Comparison of ENCODE assay signal across 8 mouse cellular contexts in genomic region chr2:165954872-165955271, GRCm38 (mm10). TPM values are rescaled to one million over a fixed set of nuclear protein-coding genes. Genes with fewer than 3 reads are reported as not detected.
A peak's percentile ranks its signal among the peaks of the same experiment; 100 is the strongest.
DNase-seq lines count a peak whose midpoint lies in the region; ATAC-seq and TF ChIP-seq lines count a peak whose summit lies in the region.

No protein-coding gene starts in this region.

- no peaks in the 10 kb centered on the region for H3K9me3 ChIP-seq in liver, embryonic 12.5 days (replicated peaks)
- H3K9me3 ChIP-seq in forebrain, postnatal 0 days (ENCODE audit: low read length) = no peaks in the 10 kb centered on the region

- peak overlapping the region; percentile 37 for H3K4me3 ChIP-seq in liver, embryonic 12.5 days
- H3K4me3 ChIP-seq in forebrain, postnatal 0 days (ENCODE audit: low read depth, low read length) = no peak overlapping the region

- ATAC-seq in liver, embryonic 12.5 days = peak; percentile 80
- no peak for ATAC-seq in forebrain, postnatal 0 days

- peak overlapping the region; percentile 68 for H3K4me2 ChIP-seq in liver, embryonic 12.5 days
- no peak overlapping the region for H3K4me2 ChIP-seq in forebrain, postnatal 0 days (ENCODE audit: low read depth)

- H3K36me3 ChIP-seq in liver, embryonic 12.5 days = no peaks in the 10 kb centered on the region
- H3K36me3 ChIP-seq in forebrain, postnatal 0 days (ENCODE audit: insufficient read depth) = no peaks in the 10 kb centered on the region

- intact Hi-C loops in heart, postnatal 14 days (cut with DNase I) = no loop called here

- H3K4me1 ChIP-seq in liver, embryonic 12.5 days = peaks cover 62% of the 10 kb centered on the region
- H3K4me1 ChIP-seq in forebrain, postnatal 0 days (ENCODE audit: insufficient read depth) = no peaks in the 10 kb centered on the region

- DNase-seq in layer of hippocampus, adult 11-12 months (ENCODE audit: low spot score) = peak; percentile 52
- no peak for DNase-seq in layer of hippocampus, postnatal 14 days (ENCODE audit: low spot score in 2 of 2)
- DNase-seq in adrenal gland, postnatal 14 days = peak; percentile 43
- peak; percentile 49 to 54 for DNase-seq in heart, postnatal 14 days
- DNase-seq in skeletal muscle tissue, adult 2 months (ENCODE audit: low read depth, low spot score) = peak; percentile 50
- DNase-seq in forebrain, postnatal 0 days = no peak
- no peak for DNase-seq in cerebellum, adult 11-12 months

- peak overlapping the region; percentile 50 for H3K9ac ChIP-seq in liver, embryonic 12.5 days
- no peak overlapping the region for H3K9ac ChIP-seq in forebrain, postnatal 0 days

- H3K27me3 ChIP-seq in liver, embryonic 12.5 days (replicated peaks) = 0 out of 2 replicates have a peak, but pooled peaks cover 2% of the 10 kb centered on the region
- no peaks in the 10 kb centered on the region for H3K27me3 ChIP-seq in forebrain, postnatal 0 days (ENCODE audit: insufficient read depth, low read length)

- TF ChIP-seq CTCF in forebrain, postnatal 0 days (IDR thresholded peaks at IDR 0.05; ENCODE audit: low read depth) = no peak

- WGBS in liver, embryonic 12.5 days (ENCODE audit: insufficient replicate concordance) = 13% methylated on average over 20 of the region's 20 CpGs
- WGBS in forebrain, postnatal 0 days = 82% methylated on average over 20 of the region's 20 CpGs

- peak overlapping the region; percentile 81 for H3K27ac ChIP-seq in liver, embryonic 12.5 days
- no peak overlapping the region for H3K27ac ChIP-seq in forebrain, postnatal 0 days (ENCODE audit: low read depth, low read length)

RNA-seq across cellular contexts. Expression of gene Ncoa3, which starts 37.6 kb away (rescaled TPM):
- total RNA-seq in layer of hippocampus, postnatal 14 days (2021) = 10 to 100 TPM; 32.0 to 32.6 TPM
- 31.3 and 42.8 TPM in 2 replicates for total RNA-seq in adrenal gland, postnatal 14 days (2021)
- 10 to 100 TPM; 28.7 to 31.5 TPM for total RNA-seq in heart, postnatal 14 days (2021)
- polyA plus RNA-seq in liver, embryonic 12.5 days (2016; fragmentation: Nextera tagmentation; extraction: Ambion mirVana) = 8.1 and 8.3 TPM in 2 replicates
- 19.8 and 24.1 TPM in 2 replicates for total RNA-seq in forebrain, postnatal 0 days (2014; rRNA removed)
- polyA plus RNA-seq in forebrain, postnatal 0 days (2015; fragmentation: Nextera tagmentation; extraction: Ambion mirVana) = 6.6 and 9.8 TPM in 2 replicates

RNA-seq across cellular contexts. Expression of gene Zmynd8, which starts 56.1 kb away (rescaled TPM):
- 100 to 1,000 TPM; 138 to 143 TPM for total RNA-seq in layer of hippocampus, postnatal 14 days (2021)
- 45.8 and 59.2 TPM in 2 replicates for total RNA-seq in adrenal gland, postnatal 14 days (2021)
- total RNA-seq in heart, postnatal 14 days (2021) = 10 to 100 TPM; 52.0 to 52.5 TPM
- polyA plus RNA-seq in liver, embryonic 12.5 days (2016; fragmentation: Nextera tagmentation; extraction: Ambion mirVana) = 35.7 and 38.5 TPM in 2 replicates
- 51.4 and 63.5 TPM in 2 replicates for total RNA-seq in forebrain, postnatal 0 days (2014; rRNA removed)
- 37.7 and 45.7 TPM in 2 replicates for polyA plus RNA-seq in forebrain, postnatal 0 days (2015; fragmentation: Nextera tagmentation; extraction: Ambion mirVana)

Comparison
In these comparisons a context has a peak if more than half of its experiments do, and no peak if none do; other contexts are left out.
1. DNase-seq: peak in layer of hippocampus, adult 11-12 months (single experiment), adrenal gland, postnatal 14 days (single experiment), heart, postnatal 14 days (2 of 2) and skeletal muscle tissue, adult 2 months (single experiment); none in layer of hippocampus, postnatal 14 days (0 of 2), forebrain, postnatal 0 days (single experiment) and cerebellum, adult 11-12 months (single experiment).